Comparison of ENCODE assay signal across 28 mouse cellular contexts in the genomic region with DNA sequence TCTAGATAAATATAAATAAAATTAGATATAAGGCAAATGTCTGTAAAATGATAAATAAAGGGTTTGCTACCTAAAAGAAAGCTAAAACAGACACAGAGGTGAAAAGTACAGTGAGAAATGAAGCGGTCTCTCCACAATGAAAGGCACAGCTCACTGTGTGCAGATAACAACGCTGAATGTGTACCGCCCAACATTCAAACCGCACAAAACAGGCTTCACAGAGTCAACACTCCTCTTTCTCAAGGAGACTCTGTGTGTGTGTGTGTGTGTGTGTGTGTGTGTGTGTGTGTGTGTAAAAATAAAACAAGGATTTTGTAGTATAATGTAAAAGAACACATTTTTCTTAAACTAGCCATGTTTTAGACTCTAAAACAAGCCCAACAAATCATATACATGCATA. TPM values are rescaled to one million over a fixed set of nuclear protein-coding genes. Genes with fewer than 3 reads are reported as not detected.
DNase-seq lines count a peak whose midpoint lies in the region; ATAC-seq and TF ChIP-seq lines count a peak whose summit lies in the region.
"Had no signal": no experiment of that assay in that cellular context is flagged by ENCODE, and none has a peak within 500 bp of the region (broad histone marks: within the 10 kb centered on the region; RNA-seq: fewer than 3 reads in every experiment).

No protein-coding gene starts in this region.

- no peak for TF ChIP-seq EP300 in liver, postnatal 0 days (IDR thresholded peaks at IDR 0.05; ENCODE audit: low read depth)

- whole genome bisulfite sequencing in liver, postnatal 0 days (ENCODE audit: insufficient replicate concordance) = 60% methylated on average over 4 of the region's 4 CpGs
- WGBS in stomach, embryonic 16.5 days = 46% methylated on average over 4 of the region's 4 CpGs
- WGBS in hindbrain, postnatal 0 days = 74% methylated on average over 4 of the region's 4 CpGs
- 78% methylated on average over 4 of the region's 4 CpGs for WGBS in hindbrain, embryonic 16.5 days

- TF ChIP-seq CTCF in liver, postnatal 0 days (IDR thresholded peaks at IDR 0.05; ENCODE audit: low read depth) = no peak
- TF ChIP-seq CTCF in hindbrain, postnatal 0 days (IDR thresholded peaks at IDR 0.05; ENCODE audit: low read depth) = no peak

- H3K27me3 ChIP-seq in liver, postnatal 0 days (ENCODE audit: insufficient read depth, low read length) = no peaks in the 10 kb centered on the region
- no peaks in the 10 kb centered on the region for H3K27me3 ChIP-seq in stomach, embryonic 16.5 days (ENCODE audit: control insufficient read depth, insufficient read depth, low read length)
- no peaks in the 10 kb centered on the region for H3K27me3 ChIP-seq in hindbrain, postnatal 0 days (ENCODE audit: insufficient read depth, low read length)
- no peaks in the 10 kb centered on the region for H3K27me3 ChIP-seq in hindbrain, embryonic 16.5 days (replicated peaks; ENCODE audit: control insufficient read depth, insufficient read depth, low read length)
- H3K27me3 ChIP-seq: embryonic facial prominence, embryonic 13.5 days; embryonic facial prominence, embryonic 15.5 days; forebrain, embryonic 12.5 days had no signal

- no peak overlapping the region for H3K9ac ChIP-seq in liver, postnatal 0 days (replicated peaks)
- no peak overlapping the region for H3K9ac ChIP-seq in stomach, embryonic 16.5 days (ENCODE audit: low read length)
- H3K9ac ChIP-seq in hindbrain, postnatal 0 days (replicated peaks; ENCODE audit: low read length) = no peak overlapping the region
- H3K9ac ChIP-seq in hindbrain, embryonic 16.5 days (ENCODE audit: low read depth, low read length) = no peak overlapping the region
- H3K9ac ChIP-seq: embryonic facial prominence, embryonic 13.5 days; embryonic facial prominence, embryonic 15.5 days; forebrain, embryonic 12.5 days had no signal

- H3K4me1 ChIP-seq in liver, postnatal 0 days (ENCODE audit: insufficient read depth) = no peaks in the 10 kb centered on the region
- H3K4me1 ChIP-seq in stomach, embryonic 16.5 days (ENCODE audit: control insufficient read depth, insufficient read depth, low read length) = no peaks in the 10 kb centered on the region
- no peaks in the 10 kb centered on the region for H3K4me1 ChIP-seq in hindbrain, postnatal 0 days (ENCODE audit: insufficient read depth, low read length)
- no peaks in the 10 kb centered on the region for H3K4me1 ChIP-seq in hindbrain, embryonic 16.5 days (ENCODE audit: control insufficient read depth, insufficient read depth, low read depth, low read length)
- H3K4me1 ChIP-seq: embryonic facial prominence, embryonic 13.5 days; embryonic facial prominence, embryonic 15.5 days; forebrain, embryonic 10.5 days; forebrain, embryonic 12.5 days had no signal

- peak; percentile 6 for DNase-seq in liver
- no peak for DNase-seq in liver, postnatal 0 days
- DNase-seq in right cerebral cortex, postnatal 36 days (ENCODE audit: low spot score in 2 of 2) = no peak
- DNase-seq in hindbrain, postnatal 0 days (ENCODE audit: low spot score) = no peak
- DNase-seq: adrenal gland, adult 8-10 months; adrenal gland, postnatal 14 days; adrenal gland, postnatal 36 days; B cell, adult 2 months; cerebellum, adult 11 months; cerebellum, adult 18-20 months; cerebellum, adult 8-10 months; cerebellum, adult 9-11 months; cerebellum, postnatal 14 days; cerebellum, postnatal 36 days; embryo, embryonic 11 days had no signal

- no peaks in the 10 kb centered on the region for H3K36me3 ChIP-seq in liver, postnatal 0 days (replicated peaks; ENCODE audit: insufficient read depth, low read length)
- H3K36me3 ChIP-seq in stomach, embryonic 16.5 days (ENCODE audit: control insufficient read depth, insufficient read depth, low read length) = no peaks in the 10 kb centered on the region
- no peaks in the 10 kb centered on the region for H3K36me3 ChIP-seq in hindbrain, postnatal 0 days (ENCODE audit: insufficient read depth, low read length)
- no peaks in the 10 kb centered on the region for H3K36me3 ChIP-seq in hindbrain, embryonic 16.5 days (ENCODE audit: control insufficient read depth, insufficient read depth, low read length)
- H3K36me3 ChIP-seq: embryonic facial prominence, embryonic 13.5 days; embryonic facial prominence, embryonic 15.5 days; forebrain, embryonic 10.5 days; forebrain, embryonic 12.5 days; G1E had no signal

- H3K9me3 ChIP-seq in liver, postnatal 0 days (ENCODE audit: low read length) = no peaks in the 10 kb centered on the region
- H3K9me3 ChIP-seq in stomach, embryonic 16.5 days (replicated peaks; ENCODE audit: control insufficient read depth, low read length) = no peaks in the 10 kb centered on the region
- no peaks in the 10 kb centered on the region for H3K9me3 ChIP-seq in hindbrain, postnatal 0 days (ENCODE audit: low read length)
- H3K9me3 ChIP-seq in hindbrain, embryonic 16.5 days (ENCODE audit: control insufficient read depth, low read length) = no peaks in the 10 kb centered on the region
- H3K9me3 ChIP-seq: embryonic facial prominence, embryonic 13.5 days; embryonic facial prominence, embryonic 15.5 days; forebrain, embryonic 10.5 days; forebrain, embryonic 12.5 days; G1E had no signal

- no peak overlapping the region for H3K4me3 ChIP-seq in liver, postnatal 0 days (ENCODE audit: low read depth, low read length)
- no peak overlapping the region for H3K4me3 ChIP-seq in stomach, embryonic 16.5 days (replicated peaks; ENCODE audit: low read length)
- H3K4me3 ChIP-seq in hindbrain, postnatal 0 days (ENCODE audit: low read length) = no peak overlapping the region
- H3K4me3 ChIP-seq in hindbrain, embryonic 16.5 days (ENCODE audit: low read length) = no peak overlapping the region
- H3K4me3 ChIP-seq: embryonic facial prominence, embryonic 13.5 days; embryonic facial prominence, embryonic 15.5 days; erythroblast, embryonic 14.5 days; forebrain, embryonic 10.5 days; forebrain, embryonic 12.5 days had no signal

- no peak overlapping the region for H3K27ac ChIP-seq in liver, postnatal 0 days (ENCODE audit: low read depth)
- H3K27ac ChIP-seq in stomach, embryonic 16.5 days (ENCODE audit: low read length) = no peak overlapping the region
- H3K27ac ChIP-seq in hindbrain, postnatal 0 days = no peak overlapping the region
- no peak overlapping the region for H3K27ac ChIP-seq in hindbrain, embryonic 16.5 days (ENCODE audit: low read depth, low read length)
- H3K27ac ChIP-seq: embryonic facial prominence, embryonic 13.5 days; embryonic facial prominence, embryonic 15.5 days; forebrain, embryonic 10.5 days; forebrain, embryonic 12.5 days had no signal

- no peak overlapping the region for H3K4me2 ChIP-seq in liver, postnatal 0 days (ENCODE audit: low read depth, low read length)
- H3K4me2 ChIP-seq in stomach, embryonic 16.5 days (ENCODE audit: low read depth, low read length) = no peak overlapping the region
- no peak overlapping the region for H3K4me2 ChIP-seq in hindbrain, postnatal 0 days (ENCODE audit: low read depth, low read length)
- H3K4me2 ChIP-seq in hindbrain, embryonic 16.5 days (ENCODE audit: low read length) = no peak overlapping the region
- H3K4me2 ChIP-seq: embryonic facial prominence, embryonic 13.5 days; embryonic facial prominence, embryonic 15.5 days; forebrain, embryonic 12.5 days had no signal

- ATAC-seq in liver, postnatal 0 days = no peak
- peak; percentile 87 for ATAC-seq in megakaryocyte-erythroid progenitor cell, adult 5-6 weeks (replicated peaks; ENCODE audit: low FRiP score, low TSS enrichment, poor library complexity, severe bottlenecking)
- peak; percentile 75; the same call in 1 of the 2 replicates for ATAC-seq in stomach, embryonic 16.5 days (ENCODE audit: insufficient read depth, low FRiP score)
- ATAC-seq in hindbrain, postnatal 0 days = no peak
- no peak for ATAC-seq in hindbrain, embryonic 16.5 days
- ATAC-seq: activated CD4-positive, CD25-positive, alpha-beta regulatory T cell, adult 4 months; CD4-positive, CD25-positive, alpha-beta regulatory T cell, adult 4 months; forebrain, embryonic 14.5 days; Patski had no signal

RNA-seq across cellular contexts. Expression of a gene that starts 14.1 kb away (rescaled TPM):
- 0.02 and 0.05 TPM in 2 replicates for polyA plus RNA-seq in liver, postnatal 0 days (2015; fragmentation: Nextera tagmentation; extraction: Ambion mirVana)
- total RNA-seq in megakaryocyte-erythroid progenitor cell, adult 5-6 weeks (2014; fragmentation: Nextera tagmentation) = 7.7 and 9.1 TPM in 2 replicates
- total RNA-seq in megakaryocyte-erythroid progenitor cell, adult 5-6 weeks (2017) = 9.2 and 26.6 TPM in 2 replicates
- 0.50 and 0.80 TPM in 2 replicates for polyA plus RNA-seq in stomach, embryonic 16.5 days (2015; fragmentation: Nextera tagmentation; extraction: Ambion mirVana)
- total RNA-seq in hindbrain, postnatal 0 days (2014; rRNA removed) = 2.6 and 4.3 TPM in 2 replicates
- polyA plus RNA-seq in hindbrain, postnatal 0 days (2015; fragmentation: Nextera tagmentation; extraction: Ambion mirVana) = 2.5 and 3.1 TPM in 2 replicates
- polyA plus RNA-seq in hindbrain, embryonic 16.5 days (2015; fragmentation: Nextera tagmentation; extraction: Ambion mirVana) = 2.9 and 3.0 TPM in 2 replicates
- polyA plus RNA-seq: erythroblast, embryonic 14.5 days; G1E had no signal

Comparison
In these comparisons a context has a peak if more than half of its experiments do, and no peak if none do; other contexts are left out.
1. ATAC-seq: peak in megakaryocyte-erythroid progenitor cell, adult 5-6 weeks (single experiment) and stomach, embryonic 16.5 days (single experiment); none in liver, postnatal 0 days (single experiment), hindbrain, postnatal 0 days (single experiment) and hindbrain, embryonic 16.5 days (single experiment).